Mouse (Mus musculus): Measurements from ENCODE around the gene Bud23. TPM values are rescaled to one million over a fixed set of nuclear protein-coding genes. Genes with fewer than 3 reads are reported as not detected.

Bud23 gene
- polyA plus RNA-seq, 2 experiments, result 101 to 107 TPM

- ATAC-seq (ENCODE audit: low FRiP score, low read depth), result no peak
- 72% methylated on average over 6 of the region's 6 CpGs for WGBS
- no peak overlapping the region for H3K4me3 ChIP-seq (replicated peaks; ENCODE audit: low read length)
- peaks cover 42% of the 10 kb centered on the region for H3K36me3 ChIP-seq (ENCODE audit: control insufficient read depth, insufficient read depth, low read length)
- no peak overlapping the region for H3K4me2 ChIP-seq (replicated peaks; ENCODE audit: low read depth, low read length, severe bottlenecking)
- H3K27ac ChIP-seq (replicated peaks; ENCODE audit: low read depth, low read length), result no peak overlapping the region
- no peaks in the 10 kb centered on the region for H3K4me1 ChIP-seq (ENCODE audit: control insufficient read depth, insufficient read depth, low read length)
- H3K9me3 ChIP-seq (ENCODE audit: control insufficient read depth, low read length), result no peaks in the 10 kb centered on the region
- TF ChIP-seq POLR2A (IDR thresholded peaks at IDR 0.05; ENCODE audit: borderline replicate concordance, extremely low read depth, insufficient read depth, insufficient read length), result no peak
- no peak overlapping the region for H3K9ac ChIP-seq (ENCODE audit: low read depth, low read length, severe bottlenecking)
- no peak for DNase-seq (ENCODE audit: low spot score)
- H3K27me3 ChIP-seq (ENCODE audit: control insufficient read depth, insufficient read depth, low read length), result no peaks in the 10 kb centered on the region
These were observed 24.7 kb downstream of the Bud23 start for GRCm38 (mm10) chr5:135040059-135040458.

DNA sequence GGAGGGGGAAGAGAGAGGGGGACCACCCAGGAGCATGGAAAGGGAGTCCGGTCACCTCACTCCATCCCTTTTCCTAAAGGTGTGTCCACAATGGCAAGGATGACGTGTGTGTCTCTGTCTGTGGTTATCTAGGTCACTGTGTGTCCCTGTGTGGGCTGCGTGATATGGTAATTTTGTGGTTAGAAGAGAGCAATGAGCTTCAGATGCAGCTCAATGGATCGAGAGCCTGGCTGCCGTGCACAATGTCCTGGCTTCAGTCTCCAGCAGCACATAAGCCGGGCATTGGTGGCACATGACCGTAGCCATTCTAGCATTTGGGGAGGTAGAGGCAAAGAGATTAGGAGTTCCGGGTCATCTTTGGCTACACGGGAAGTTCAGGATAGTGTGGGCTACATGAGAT is 25.2 kb downstream of the Bud23 start:
- DNase-seq (ENCODE audit: low spot score), result no peak
- H3K9ac ChIP-seq (ENCODE audit: low read depth, low read length, severe bottlenecking), result no peak overlapping the region

DNA sequence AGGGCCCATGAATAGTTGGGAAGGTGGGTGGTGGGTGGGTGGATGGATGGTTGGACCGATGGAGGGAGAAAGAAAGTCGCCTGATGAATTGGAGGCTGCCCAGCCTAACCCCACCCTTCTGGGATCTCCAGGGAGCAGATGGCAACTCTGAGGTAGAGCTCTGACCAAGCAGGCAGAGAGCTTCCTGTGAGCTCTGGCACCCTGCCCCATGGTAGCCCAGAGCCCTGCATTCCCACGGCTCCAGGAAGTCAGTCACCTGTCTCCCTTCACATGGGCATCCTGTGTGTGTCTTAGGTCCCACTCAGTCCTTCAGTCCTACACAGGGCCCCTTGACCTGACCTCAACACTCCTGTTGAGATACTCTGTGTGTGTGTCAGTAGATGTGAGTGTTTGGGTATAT is 26.8 kb downstream of the Bud23 start:
- H3K4me3 ChIP-seq (replicated peaks; ENCODE audit: low read length), result no peak overlapping the region
- no peak for TF ChIP-seq POLR2A (IDR thresholded peaks at IDR 0.05; ENCODE audit: borderline replicate concordance, extremely low read depth, insufficient read depth, insufficient read length)
- WGBS, result 95% methylated on average over 3 of the region's 3 CpGs
- no peaks in the 10 kb centered on the region for H3K27me3 ChIP-seq (ENCODE audit: control insufficient read depth, insufficient read depth, low read length)
- H3K27ac ChIP-seq (replicated peaks; ENCODE audit: low read depth, low read length), result no peak overlapping the region
- no peak for DNase-seq (ENCODE audit: low spot score)
- no peaks in the 10 kb centered on the region for H3K9me3 ChIP-seq (ENCODE audit: control insufficient read depth, low read length)
- H3K4me1 ChIP-seq (ENCODE audit: control insufficient read depth, insufficient read depth, low read length), result no peaks in the 10 kb centered on the region
- H3K36me3 ChIP-seq (ENCODE audit: control insufficient read depth, insufficient read depth, low read length), result peaks cover 30% of the 10 kb centered on the region
- H3K4me2 ChIP-seq (replicated peaks; ENCODE audit: low read depth, low read length, severe bottlenecking), result no peak overlapping the region
- no peak for ATAC-seq (ENCODE audit: low FRiP score, low read depth)
- H3K9ac ChIP-seq (ENCODE audit: low read depth, low read length, severe bottlenecking), result no peak overlapping the region

More for the DNA sequence above, 25.2 kb downstream of the Bud23 start:
- Histone ChIP-seq H3K27ac (replicated peaks; ENCODE audit: low read depth, low read length) (no peak overlapping the region), H3K36me3 (ENCODE audit: control insufficient read depth, insufficient read depth, low read length) (peaks cover 36% of the 10 kb centered on the region), H3K9me3 (ENCODE audit: control insufficient read depth, low read length) (no peaks in the 10 kb centered on the region), H3K4me3 (replicated peaks; ENCODE audit: low read length) (no peak overlapping the region), H3K4me1 (ENCODE audit: control insufficient read depth, insufficient read depth, low read length) (no peaks in the 10 kb centered on the region), H3K4me2 (replicated peaks; ENCODE audit: low read depth, low read length, severe bottlenecking) (no peak overlapping the region), H3K27me3 (ENCODE audit: control insufficient read depth, insufficient read depth, low read length) (no peaks in the 10 kb centered on the region)
- 87% methylated on average over 9 of the region's 9 CpGs for WGBS
- no peak for ATAC-seq (ENCODE audit: low FRiP score, low read depth)
- no peak for TF ChIP-seq POLR2A (IDR thresholded peaks at IDR 0.05; ENCODE audit: borderline replicate concordance, extremely low read depth, insufficient read depth, insufficient read length)

- Histone ChIP-seq H3K4me1 (ENCODE audit: control insufficient read depth, insufficient read depth, low read length) (no peaks in the 10 kb centered on the region), H3K36me3 (ENCODE audit: control insufficient read depth, insufficient read depth, low read length) (peaks cover 25% of the 10 kb centered on the region), H3K27me3 (ENCODE audit: control insufficient read depth, insufficient read depth, low read length) (no peaks in the 10 kb centered on the region), H3K9ac (ENCODE audit: low read depth, low read length, severe bottlenecking) (peak overlapping the region; percentile 14; the same call in 1 of the 2 replicates), H3K9me3 (ENCODE audit: control insufficient read depth, low read length) (no peaks in the 10 kb centered on the region), H3K27ac (replicated peaks; ENCODE audit: low read depth, low read length) (no peak overlapping the region), H3K4me3 (replicated peaks; ENCODE audit: low read length) (no peak overlapping the region), H3K4me2 (replicated peaks; ENCODE audit: low read depth, low read length, severe bottlenecking) (no peak overlapping the region)
- no peak for DNase-seq (ENCODE audit: low spot score)
- 62% methylated on average over 18 of the region's 18 CpGs for WGBS
- TF ChIP-seq POLR2A (IDR thresholded peaks at IDR 0.05; ENCODE audit: borderline replicate concordance, extremely low read depth, insufficient read depth, insufficient read length), result no peak
- no peak for ATAC-seq (ENCODE audit: low FRiP score, low read depth)
These were observed 29.0 kb downstream of the Bud23 start for GRCm38 (mm10) chr5:135035608-135036359.

DNA sequence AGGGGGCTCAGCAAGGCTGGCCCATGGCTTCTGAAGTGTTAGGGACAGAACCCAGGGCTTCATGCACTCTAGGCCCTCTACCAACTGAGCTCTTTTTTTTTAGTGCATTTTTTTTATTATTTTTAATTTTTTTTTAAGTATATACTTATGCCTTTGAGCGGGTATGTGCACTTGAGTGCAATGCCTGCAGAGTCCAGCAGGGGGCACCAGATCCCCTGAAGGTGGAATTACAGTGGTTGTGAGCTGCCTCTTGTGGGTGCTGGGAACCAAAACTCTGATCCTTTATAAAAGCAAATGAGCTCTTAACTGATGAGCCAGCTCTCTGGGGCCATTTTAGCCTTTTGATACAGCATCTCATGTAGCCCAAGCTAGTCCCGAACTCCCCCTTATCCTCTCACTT is 30.2 kb downstream of the Bud23 start:
- Histone ChIP-seq H3K9ac (ENCODE audit: low read depth, low read length, severe bottlenecking) (no peak overlapping the region), H3K9me3 (ENCODE audit: control insufficient read depth, low read length) (no peaks in the 10 kb centered on the region), H3K4me3 (replicated peaks; ENCODE audit: low read length) (no peak overlapping the region), H3K4me2 (replicated peaks; ENCODE audit: low read depth, low read length, severe bottlenecking) (no peak overlapping the region), H3K4me1 (ENCODE audit: control insufficient read depth, insufficient read depth, low read length) (no peaks in the 10 kb centered on the region), H3K27ac (replicated peaks; ENCODE audit: low read depth, low read length) (no peak overlapping the region), H3K27me3 (ENCODE audit: control insufficient read depth, insufficient read depth, low read length) (no peaks in the 10 kb centered on the region), H3K36me3 (ENCODE audit: control insufficient read depth, insufficient read depth, low read length) (peaks cover 20% of the 10 kb centered on the region)
- TF ChIP-seq POLR2A (IDR thresholded peaks at IDR 0.05; ENCODE audit: borderline replicate concordance, extremely low read depth, insufficient read depth, insufficient read length), result no peak
- ATAC-seq (ENCODE audit: low FRiP score, low read depth), result no peak
- no peak for DNase-seq (ENCODE audit: low spot score)
- 100% methylated on average over 2 of the region's 2 CpGs for WGBS

Measured in limb, embryonic 14.5 days (tissue).